In genomic region chr11:53518759-53519158, GRCm38 (mm10) we compare ENCODE assay signal across 8 mouse cellular contexts. TPM values are rescaled to one million over a fixed set of nuclear protein-coding genes. Genes with fewer than 3 reads are reported as not detected.
A peak's percentile ranks its signal among the peaks of the same experiment; 100 is the strongest.
DNase-seq lines count a peak whose midpoint lies in the region; ATAC-seq and TF ChIP-seq lines count a peak whose summit lies in the region.
"Had no signal": no experiment of that assay in that cellular context is flagged by ENCODE, and none has a peak within 500 bp of the region (broad histone marks: within the 10 kb centered on the region; RNA-seq: fewer than 3 reads in every experiment).

No protein-coding gene starts in this region.

- no peak overlapping the region for H3K27ac ChIP-seq in lung, embryonic 14.5 days (ENCODE audit: low read depth)
- no peak overlapping the region for H3K27ac ChIP-seq in midbrain, embryonic 16.5 days (ENCODE audit: low read length)

- no peaks in the 10 kb centered on the region for H3K9me3 ChIP-seq in lung, embryonic 14.5 days (ENCODE audit: low read depth, low read length)
- no peaks in the 10 kb centered on the region for H3K9me3 ChIP-seq in erythroblast, embryonic 14.5 days (ENCODE audit: control insufficient read depth, low read length)
- no peaks in the 10 kb centered on the region for H3K9me3 ChIP-seq in midbrain, embryonic 16.5 days (replicated peaks; ENCODE audit: control insufficient read depth, low read length, poor library complexity, severe bottlenecking)

- no peak for ATAC-seq in lung, embryonic 14.5 days (ENCODE audit: insufficient read depth)
- no peak for ATAC-seq in midbrain, embryonic 16.5 days

- no peak for DNase-seq in lung, embryonic 14.5 days
- no peak for DNase-seq in lung, postnatal 10 days
- peak; percentile 19 for DNase-seq in c-Kit-negative CD71-positive TER-119-positive erythroid progenitor cells, embryonic 14.5 days (ENCODE audit: low read depth, low spot score)
- DNase-seq in left cerebral cortex, postnatal 14 days (ENCODE audit: low spot score in 2 of 2): no peak
- DNase-seq in urinary bladder, postnatal 10 days (ENCODE audit: low spot score): no peak

- H3K4me1 ChIP-seq in lung, embryonic 14.5 days (ENCODE audit: insufficient read depth): peaks cover 27% of the 10 kb centered on the region
- H3K4me1 ChIP-seq in erythroblast, embryonic 14.5 days (ENCODE audit: control insufficient read depth): peaks cover 79% of the 10 kb centered on the region
- peaks cover 17% of the 10 kb centered on the region for H3K4me1 ChIP-seq in midbrain, embryonic 16.5 days (ENCODE audit: control insufficient read depth, insufficient read depth, low read length)

- no peak overlapping the region for H3K4me3 ChIP-seq in lung, embryonic 14.5 days (ENCODE audit: low read depth, low read length)
- H3K4me3 ChIP-seq in erythroblast, embryonic 14.5 days (replicated peaks): peak overlapping the region; percentile 77
- peak overlapping the region; percentile 83; the same call in 1 of the 2 replicates for H3K4me3 ChIP-seq in midbrain, embryonic 16.5 days (ENCODE audit: low read depth, low read length)

- H3K9ac ChIP-seq in lung, embryonic 14.5 days: no peak overlapping the region
- no peak overlapping the region for H3K9ac ChIP-seq in midbrain, embryonic 16.5 days (ENCODE audit: low read depth, low read length)

- H3K4me2 ChIP-seq in lung, embryonic 14.5 days: peak overlapping the region; percentile 87
- H3K4me2 ChIP-seq in midbrain, embryonic 16.5 days (ENCODE audit: low read length): no peak overlapping the region

- H3K36me3 ChIP-seq in lung, embryonic 14.5 days (ENCODE audit: insufficient read depth): no peaks in the 10 kb centered on the region
- H3K36me3 ChIP-seq in erythroblast, embryonic 14.5 days (ENCODE audit: control insufficient read depth): peaks cover 18% of the 10 kb centered on the region
- H3K36me3 ChIP-seq in midbrain, embryonic 16.5 days (ENCODE audit: control insufficient read depth, insufficient read depth, low read length): no peaks in the 10 kb centered on the region

- intact Hi-C loops in left cerebral cortex, postnatal 14 days (cut with DNase I): no loop called here

- WGBS in lung, embryonic 14.5 days: 36% methylated on average over 5 of the region's 5 CpGs
- WGBS in midbrain, embryonic 16.5 days: 62% methylated on average over 5 of the region's 5 CpGs

- TF ChIP-seq CTCF in lung, embryonic 14.5 days (IDR thresholded peaks at IDR 0.05; ENCODE audit: low read depth): no peak

- no peaks in the 10 kb centered on the region for H3K27me3 ChIP-seq in lung, embryonic 14.5 days (ENCODE audit: insufficient read depth, low read length)
- H3K27me3 ChIP-seq in erythroblast, embryonic 14.5 days (ENCODE audit: control insufficient read depth): no peaks in the 10 kb centered on the region
- peaks cover 6% of the 10 kb centered on the region for H3K27me3 ChIP-seq in midbrain, embryonic 16.5 days (ENCODE audit: control insufficient read depth, insufficient read depth, low read depth, low read length)

RNA-seq across cellular contexts. Expression of gene Sept8, which starts 0.3 kb away (rescaled TPM):
- polyA plus RNA-seq in lung, embryonic 14.5 days (2014; fragmentation: Nextera tagmentation; extraction: Ambion mirVana): 25.3 and 25.6 TPM in 2 replicates
- polyA plus RNA-seq in erythroblast, embryonic 14.5 days (2012): 7.5 and 7.8 TPM in 2 replicates
- polyA plus RNA-seq in midbrain, embryonic 16.5 days (2015; fragmentation: Nextera tagmentation; extraction: Ambion mirVana): 20.0 and 20.7 TPM in 2 replicates
- total RNA-seq in left cerebral cortex, postnatal 14 days (2021): 100 to 1,000 TPM; 253 to 267 TPM

RNA-seq across cellular contexts. Expression of gene Sowaha, which starts 38.7 kb away (rescaled TPM):
- polyA plus RNA-seq in lung, embryonic 14.5 days (2014; fragmentation: Nextera tagmentation; extraction: Ambion mirVana): 0.17 and 0.18 TPM in 2 replicates
- polyA plus RNA-seq in erythroblast, embryonic 14.5 days (2012): 9.4 and 11.2 TPM in 2 replicates
- polyA plus RNA-seq in midbrain, embryonic 16.5 days (2015; fragmentation: Nextera tagmentation; extraction: Ambion mirVana): 1.1 and 1.6 TPM in 2 replicates
- 10 to 100 TPM; 71.5 to 74.7 TPM for total RNA-seq in left cerebral cortex, postnatal 14 days (2021)

RNA-seq across cellular contexts. Expression of gene Gm9945, which starts 38.8 kb away (rescaled TPM):
- polyA plus RNA-seq in lung, embryonic 14.5 days (2014; fragmentation: Nextera tagmentation; extraction: Ambion mirVana): not detected in 2 replicates
- not detected in 2 replicates for polyA plus RNA-seq in erythroblast, embryonic 14.5 days (2012)
- polyA plus RNA-seq in midbrain, embryonic 16.5 days (2015; fragmentation: Nextera tagmentation; extraction: Ambion mirVana): not detected in 2 replicates
- total RNA-seq in left cerebral cortex, postnatal 14 days (2021): 1 to 10 TPM; 2.2 to 3.6 TPM
- polyA plus RNA-seq: embryonic facial prominence, embryonic 11.5 days had no signal

RNA-seq across cellular contexts. Expression of gene Kif3a, which starts 48.4 kb away (rescaled TPM):
- 67.9 and 69.7 TPM in 2 replicates for polyA plus RNA-seq in lung, embryonic 14.5 days (2014; fragmentation: Nextera tagmentation; extraction: Ambion mirVana)
- polyA plus RNA-seq in erythroblast, embryonic 14.5 days (2012): 0.31 and 0.37 TPM in 2 replicates
- 363 and 379 TPM in 2 replicates for polyA plus RNA-seq in midbrain, embryonic 16.5 days (2015; fragmentation: Nextera tagmentation; extraction: Ambion mirVana)
- 100 to 1,000 TPM; 137 to 147 TPM for total RNA-seq in left cerebral cortex, postnatal 14 days (2021)

RNA-seq across cellular contexts. Expression of gene Gm9837, which starts 48.5 kb away (rescaled TPM):
- polyA plus RNA-seq in lung, embryonic 14.5 days (2014; fragmentation: Nextera tagmentation; extraction: Ambion mirVana): not detected in 2 replicates
- not detected in 2 replicates for polyA plus RNA-seq in erythroblast, embryonic 14.5 days (2012)
- not detected in 2 replicates for polyA plus RNA-seq in midbrain, embryonic 16.5 days (2015; fragmentation: Nextera tagmentation; extraction: Ambion mirVana)
- total RNA-seq in left cerebral cortex, postnatal 14 days (2021): under 1 TPM in 1 of 2 experiments, not detected in 1; 0.51 TPM
- polyA plus RNA-seq: embryonic facial prominence, embryonic 11.5 days had no signal
